Mouse (Mus musculus): ENCODE data around the gene Actr1b.

- TF ChIP-seq EP300 (optimal IDR thresholded peaks at IDR 0.05) (no peak), CTCF (IDR thresholded peaks at IDR 0.05; ENCODE audit: low read depth) (no peak)
Measured at GRCm38 (mm10) chr1:36672648-36673350, 41.4 kb downstream of the Actr1b start.
